Mouse (Mus musculus): Measurements from ENCODE around the gene Kalrn.

Kalrn gene

DNA sequence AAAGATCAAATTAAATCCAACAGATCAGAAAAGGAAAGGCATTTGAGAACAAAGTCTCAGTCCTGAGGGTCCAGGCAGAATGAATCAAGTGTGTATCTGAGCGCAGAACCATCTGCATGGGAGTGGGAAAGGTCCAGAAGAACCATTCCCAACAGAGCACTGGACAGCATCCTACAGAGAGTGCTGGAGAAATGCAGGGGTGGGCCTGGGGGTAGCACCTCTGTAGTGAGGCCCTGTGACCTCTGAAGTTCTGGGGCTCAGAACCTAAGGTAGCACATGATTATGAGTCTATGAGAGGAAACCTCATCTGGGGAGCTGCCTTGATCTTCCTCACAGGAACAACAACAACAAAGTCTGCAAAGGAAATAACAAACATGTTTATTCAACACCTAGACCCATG is 20.6 kb downstream of the Kalrn start:
- no peak for DNase-seq

DNA sequence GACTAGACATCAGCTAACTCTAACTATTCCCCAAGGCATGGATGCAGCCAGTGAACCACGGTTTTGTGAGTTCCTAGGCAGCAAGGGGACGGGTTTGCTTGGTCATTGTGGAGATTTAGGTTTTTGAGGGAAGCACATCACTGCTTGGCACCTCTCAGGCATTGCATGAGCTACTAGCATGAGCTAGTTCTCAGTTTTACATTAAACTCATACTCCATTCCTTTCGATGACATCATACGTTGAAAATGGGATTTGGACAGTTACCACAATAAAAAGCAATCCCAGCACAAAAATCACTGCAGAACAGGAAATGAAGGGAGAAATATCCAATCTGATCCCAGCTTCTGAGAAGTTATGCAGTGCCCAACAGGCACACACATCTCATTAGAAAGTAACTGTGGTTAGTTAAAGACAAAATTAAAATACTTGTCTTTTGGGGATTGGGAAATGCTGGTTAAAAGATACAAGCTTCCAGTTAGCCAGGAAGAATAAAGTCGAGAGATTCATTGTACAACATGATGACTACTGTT is 23.8 kb downstream of the Kalrn start:
- no peak for DNase-seq

DNA sequence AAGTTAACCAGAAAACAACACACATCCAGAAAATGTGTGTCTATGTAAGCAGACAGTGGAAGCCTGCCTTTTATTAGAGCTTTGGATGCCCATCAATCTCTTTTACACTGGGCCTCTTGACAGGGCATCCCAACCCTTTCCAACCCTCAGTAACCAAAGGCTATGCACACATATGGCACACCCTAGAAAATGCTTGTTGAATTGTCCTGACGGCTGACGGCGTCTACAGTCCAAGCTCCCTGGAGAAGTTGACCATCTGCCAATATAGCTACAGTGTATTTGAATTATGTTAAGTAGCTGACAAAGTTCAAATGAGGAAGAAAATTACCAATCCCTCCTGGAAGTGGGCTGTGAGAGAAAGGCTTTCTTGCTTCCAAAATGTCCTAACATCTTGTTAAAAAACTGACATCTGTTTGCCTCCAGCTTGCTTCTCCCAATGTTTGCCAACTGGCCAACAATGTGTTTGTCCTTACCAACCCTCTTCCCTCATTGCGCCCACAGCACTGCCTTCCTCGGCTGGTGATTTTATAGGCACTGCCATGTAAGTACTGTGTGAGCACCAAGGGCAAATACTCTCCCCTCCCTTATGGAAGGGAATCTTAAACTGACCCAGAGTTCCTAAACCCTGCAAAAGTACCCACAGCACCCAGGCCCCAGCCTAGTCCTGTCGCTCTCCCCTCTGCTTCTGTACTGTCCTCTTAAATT is 26.4 kb downstream of the Kalrn start:
- no peak for DNase-seq

DNA sequence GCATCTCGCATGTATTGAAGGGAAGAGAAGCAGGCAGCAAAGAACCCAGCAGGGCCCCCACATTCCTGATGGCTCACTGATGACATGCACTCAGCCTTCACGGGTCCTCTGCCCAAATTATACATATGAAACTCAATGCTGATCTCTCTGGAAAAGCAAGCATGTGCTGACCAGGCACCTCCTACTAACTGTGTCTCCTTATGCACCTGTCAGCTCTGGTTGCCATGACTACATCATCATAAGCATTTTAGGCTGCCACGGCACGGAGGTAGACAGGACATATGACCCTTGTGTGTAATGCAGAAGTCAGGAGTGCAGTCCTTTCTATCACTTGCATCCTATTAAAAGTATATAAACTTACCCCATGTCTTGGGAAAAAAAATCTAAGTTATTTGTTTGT is 29.6 kb downstream of the Kalrn start:
- no peak for DNase-seq

DNA sequence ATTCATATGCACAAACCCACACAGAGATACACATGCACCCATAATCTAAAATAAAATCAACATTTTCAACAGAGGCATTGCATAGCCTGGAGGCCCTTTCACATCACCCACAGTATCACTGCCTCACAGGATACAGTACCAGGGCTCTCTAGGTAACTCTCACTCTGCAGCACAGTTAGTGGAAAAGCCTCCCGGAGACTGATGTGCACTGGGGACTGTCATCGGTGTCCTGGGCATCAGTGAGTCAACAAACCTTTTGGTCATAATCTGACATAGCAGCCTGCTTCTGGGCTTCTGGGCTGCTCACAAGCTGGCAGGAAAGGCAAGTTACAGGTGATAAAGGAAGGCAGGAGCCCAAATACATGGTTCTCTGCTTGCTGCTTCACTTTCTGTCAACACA is 31.0 kb downstream of the Kalrn start:
- DNase-seq, result no peak

DNA sequence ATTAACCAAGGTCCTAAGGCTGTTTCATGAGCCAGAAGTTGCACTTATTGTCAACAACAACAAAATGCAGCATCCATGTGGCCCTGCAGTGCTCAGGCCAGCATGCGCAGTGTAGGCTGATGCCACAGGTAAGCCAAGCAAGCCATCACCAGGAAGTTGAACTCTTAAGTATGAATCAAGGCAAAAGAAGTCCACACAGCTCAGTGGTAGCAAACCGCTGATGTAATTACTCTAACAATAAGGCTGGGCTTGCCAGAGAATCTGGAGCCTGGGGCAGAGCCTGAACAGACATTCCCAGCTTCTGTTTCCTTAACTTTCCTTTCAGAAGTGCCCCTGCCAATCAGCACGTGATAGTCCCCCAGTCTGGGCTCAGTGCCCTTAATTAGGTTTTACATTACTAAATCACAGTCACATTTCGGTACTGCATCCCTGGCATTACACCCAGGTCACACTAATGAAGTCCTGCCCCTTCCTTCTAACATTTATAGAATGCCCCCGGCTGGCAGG is 34.6 kb downstream of the Kalrn start:
- no peak for DNase-seq

DNA sequence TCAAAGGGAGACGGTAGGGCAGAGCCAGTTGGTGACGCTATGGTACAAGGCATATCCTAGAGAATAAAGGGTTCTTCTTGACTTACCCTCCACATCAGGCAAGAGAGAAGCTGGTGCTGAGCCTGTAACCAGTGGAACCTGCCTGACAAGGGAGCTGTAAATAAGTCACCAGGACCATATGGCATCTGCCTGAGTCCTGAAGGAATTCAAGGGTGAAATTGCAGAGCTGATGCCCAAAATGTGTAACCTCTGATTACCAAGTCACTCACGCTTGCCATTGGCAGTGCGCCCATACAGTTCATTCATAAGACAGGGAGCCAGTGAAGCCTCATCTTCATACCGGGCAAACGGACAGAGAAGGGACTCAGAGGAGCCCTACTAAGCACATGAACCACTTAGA is 37.0 kb downstream of the Kalrn start:
- peak; percentile 73 to 74 for DNase-seq

DNA sequence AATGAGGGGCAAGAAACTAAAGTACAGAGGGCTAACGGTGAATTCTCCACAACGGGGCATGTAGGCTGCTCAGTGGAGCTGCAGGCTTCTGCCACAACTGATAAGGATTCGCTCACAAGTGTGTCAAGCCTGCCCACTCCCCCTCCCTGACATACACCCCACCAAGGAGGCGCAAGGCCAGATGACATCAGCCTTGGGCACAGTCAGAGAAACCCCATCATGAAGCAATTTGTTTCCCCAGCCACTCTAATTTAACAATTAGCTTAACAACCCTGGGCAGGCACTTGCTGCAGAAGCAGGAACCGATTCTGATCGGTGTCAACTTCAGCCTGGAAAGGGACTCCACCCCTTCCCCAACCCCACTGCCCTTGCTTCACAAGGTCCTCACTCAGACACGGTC is 38.2 kb downstream of the Kalrn start:
- DNase-seq, result peak in 1 of 2 experiments; percentile 13

DNA sequence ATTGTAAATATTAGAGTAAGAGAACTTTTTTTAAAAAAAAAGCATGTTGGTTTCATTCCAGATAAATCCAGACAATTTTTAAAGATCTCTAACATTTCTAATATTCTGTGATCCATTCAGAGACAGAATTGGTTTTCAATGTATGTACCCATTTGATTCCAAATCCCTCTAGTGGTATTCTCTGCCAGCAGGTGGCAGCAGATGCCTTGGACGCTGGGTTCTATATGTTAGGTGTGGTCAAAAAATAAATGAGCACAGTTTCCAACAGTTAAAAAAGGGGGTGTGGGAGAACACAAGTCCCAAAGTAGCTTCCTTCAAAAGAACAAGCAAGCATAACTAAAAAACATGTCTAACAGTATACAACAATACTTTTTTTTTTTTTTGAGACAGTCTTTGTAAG is 41.8 kb downstream of the Kalrn start:
- DNase-seq, result peak; percentile 43 to 52

DNA sequence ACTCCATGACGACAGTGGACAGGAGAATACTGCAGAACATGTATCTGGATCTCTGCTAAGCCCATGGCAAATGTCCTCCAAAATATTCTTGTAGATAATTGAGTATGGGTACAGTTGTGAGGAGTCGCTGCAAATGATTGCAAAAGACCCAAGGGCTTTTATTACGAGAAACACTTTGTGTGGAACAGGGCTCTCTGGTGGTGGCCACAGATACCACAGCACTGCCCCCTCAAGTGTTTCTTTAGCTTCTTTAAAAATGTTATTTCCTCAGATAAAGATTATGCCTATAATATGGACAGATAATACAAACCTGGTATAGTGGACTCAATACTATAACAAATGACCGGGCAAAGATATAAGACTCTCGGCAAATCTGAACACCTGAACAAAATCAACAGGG is 43.3 kb downstream of the Kalrn start:
- no peak for DNase-seq

DNA sequence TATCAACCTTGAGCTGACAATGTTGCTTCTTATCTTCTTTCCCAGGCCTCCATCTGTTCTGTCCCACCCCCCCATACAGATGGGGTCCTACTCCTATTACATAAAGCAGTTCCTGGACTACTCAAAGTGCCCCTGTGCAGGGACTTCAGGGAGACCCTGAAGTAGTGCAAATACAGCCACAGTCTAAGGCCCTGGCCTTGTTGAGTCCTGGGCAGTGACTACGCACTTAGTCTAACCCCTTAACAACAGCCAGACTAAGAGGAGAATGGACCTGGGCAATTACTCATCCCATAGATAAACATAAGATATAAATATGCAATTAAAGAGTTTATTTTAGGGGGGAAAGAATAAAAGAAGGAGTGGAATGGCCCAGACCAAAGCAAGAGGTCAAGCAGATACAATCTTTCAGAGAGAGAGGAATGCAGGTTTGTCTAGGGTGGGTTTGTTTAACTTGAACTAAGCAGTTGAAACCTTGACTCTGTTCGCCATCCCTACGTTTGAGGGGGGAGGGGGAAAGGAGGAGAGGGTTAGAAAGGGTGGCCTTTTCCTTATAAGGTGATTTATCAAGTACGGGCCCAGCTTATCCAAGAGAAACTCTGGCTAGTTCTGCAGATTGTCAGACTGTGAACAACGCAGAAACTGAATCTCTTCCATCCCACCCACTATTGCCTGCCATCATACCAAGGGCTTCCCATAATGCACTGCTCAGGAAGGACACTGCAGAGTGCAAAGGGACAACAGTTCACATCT is 44.9 kb downstream of the Kalrn start:
- no peak for DNase-seq

DNA sequence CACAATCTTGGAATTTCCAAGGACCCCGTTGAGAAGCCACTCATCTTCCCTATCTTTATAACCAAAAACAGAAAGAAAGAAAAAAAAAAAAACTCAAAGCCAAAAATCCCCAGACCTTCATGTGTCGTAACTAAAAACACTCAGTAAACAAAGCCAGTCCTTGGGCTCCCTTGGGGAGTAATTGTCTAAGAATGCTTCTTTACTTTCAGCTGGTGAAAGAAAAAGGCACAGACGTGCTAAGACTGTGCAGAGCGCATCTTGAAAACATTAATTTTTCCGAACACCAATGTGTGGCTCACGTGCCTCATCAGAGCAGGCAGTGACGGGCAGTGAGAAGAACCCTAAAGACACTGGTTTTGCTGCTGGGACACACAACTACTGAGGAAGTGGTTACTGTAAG is 47.0 kb downstream of the Kalrn start:
- DNase-seq, result no peak

DNA sequence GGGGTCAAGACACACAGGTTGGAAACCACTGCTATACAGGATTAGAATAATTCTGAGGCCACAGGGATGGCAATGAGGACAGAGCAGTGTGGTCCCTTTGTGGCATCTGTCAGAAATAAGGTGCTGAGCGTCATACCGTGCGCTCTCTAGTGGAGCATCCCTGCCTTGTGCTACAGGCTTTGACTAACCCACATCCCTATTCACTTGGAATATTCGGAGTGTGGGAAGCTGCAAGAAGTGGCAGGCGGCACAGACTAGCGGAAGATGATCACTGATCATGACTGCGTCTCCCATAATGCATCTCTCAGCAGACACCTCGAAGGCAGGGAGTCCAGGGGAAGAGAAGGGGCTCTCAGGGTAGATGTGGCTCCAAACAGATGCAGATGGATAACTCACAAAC is 47.5 kb downstream of the Kalrn start:
- no peak for DNase-seq

DNA sequence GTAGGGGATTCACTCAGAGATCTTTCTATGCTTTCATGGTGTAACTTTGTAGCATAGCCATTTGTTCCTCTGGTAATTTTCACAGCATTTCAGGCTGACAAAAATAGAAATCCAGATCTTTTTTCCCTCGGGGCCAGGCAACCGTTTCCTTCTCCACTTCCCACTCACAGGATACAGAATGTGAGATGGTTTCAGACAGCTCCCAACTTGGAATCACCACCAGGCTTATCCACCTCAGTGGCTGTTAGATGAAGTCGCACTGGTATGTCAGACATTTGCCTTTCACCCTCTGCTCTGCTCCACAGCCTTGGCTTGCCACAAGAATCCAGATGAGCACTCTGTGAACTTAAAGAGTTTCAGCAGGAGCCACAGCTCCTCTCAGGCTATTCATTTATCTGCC is 48.1 kb downstream of the Kalrn start:
- no peak for DNase-seq

DNA sequence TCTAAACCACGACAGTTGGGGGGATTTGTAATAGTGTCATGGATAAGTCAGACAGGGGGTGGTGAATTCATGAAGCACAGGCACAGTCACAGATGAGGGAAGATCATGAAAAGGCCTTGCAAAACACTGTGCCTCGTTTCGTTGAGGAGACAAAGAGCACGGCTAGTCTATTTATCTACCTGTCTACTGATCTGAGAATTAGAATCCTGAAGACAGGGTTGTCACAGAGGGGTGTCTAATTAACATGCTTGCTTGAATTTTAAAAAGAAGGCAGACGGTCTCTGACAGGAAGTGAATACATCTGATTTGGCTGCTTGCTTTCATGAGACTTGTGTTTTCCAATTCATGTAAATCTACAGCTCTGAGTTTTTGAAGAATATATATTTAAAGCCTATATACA is 52.3 kb downstream of the Kalrn start:
- DNase-seq, result no peak

DNA sequence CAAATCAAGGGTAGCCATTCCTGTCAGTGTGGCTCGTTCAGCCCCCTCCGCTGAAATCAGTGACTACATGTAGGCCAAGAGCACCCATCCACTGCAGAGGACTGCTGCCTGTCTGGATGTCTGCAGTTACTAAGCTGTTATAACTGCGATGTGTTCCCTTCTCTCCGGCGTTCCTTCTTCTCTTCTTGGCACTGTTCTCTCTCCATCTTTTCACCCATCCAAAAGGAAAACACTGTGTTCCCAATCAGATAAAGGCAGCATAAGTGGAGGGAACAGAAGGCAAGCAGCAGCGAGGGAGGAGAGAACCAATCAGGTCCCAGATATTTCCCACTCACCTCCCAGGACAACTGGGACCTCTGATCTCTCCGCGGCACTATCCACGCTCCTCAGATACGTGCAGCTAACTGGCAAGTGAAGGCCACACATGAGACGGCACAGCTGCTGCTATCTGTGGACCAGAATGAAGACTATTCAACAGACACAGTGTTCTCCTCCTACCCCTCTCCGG is 56.4 kb downstream of the Kalrn start:
- DNase-seq, result no peak

DNA sequence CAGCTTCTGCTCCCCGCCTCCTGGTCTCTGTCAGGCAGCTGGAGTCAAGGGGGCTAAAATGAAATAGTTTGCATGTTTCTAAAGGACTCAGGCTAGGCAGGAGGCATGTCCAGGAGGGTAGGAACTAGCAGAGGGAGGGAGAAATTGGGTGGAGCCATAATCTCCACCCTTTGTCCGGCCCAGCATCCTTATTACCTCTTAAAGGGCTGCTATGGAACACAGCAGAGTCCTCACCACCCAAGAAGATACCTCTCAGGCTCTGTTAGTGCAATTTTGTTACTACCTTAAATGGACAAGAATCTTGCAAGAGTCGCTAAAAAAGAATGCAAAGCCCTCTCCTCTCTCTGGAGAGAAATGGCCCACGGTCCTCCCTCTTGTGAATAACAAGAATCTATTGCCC is 57.8 kb downstream of the Kalrn start:
- no peak for DNase-seq

DNA sequence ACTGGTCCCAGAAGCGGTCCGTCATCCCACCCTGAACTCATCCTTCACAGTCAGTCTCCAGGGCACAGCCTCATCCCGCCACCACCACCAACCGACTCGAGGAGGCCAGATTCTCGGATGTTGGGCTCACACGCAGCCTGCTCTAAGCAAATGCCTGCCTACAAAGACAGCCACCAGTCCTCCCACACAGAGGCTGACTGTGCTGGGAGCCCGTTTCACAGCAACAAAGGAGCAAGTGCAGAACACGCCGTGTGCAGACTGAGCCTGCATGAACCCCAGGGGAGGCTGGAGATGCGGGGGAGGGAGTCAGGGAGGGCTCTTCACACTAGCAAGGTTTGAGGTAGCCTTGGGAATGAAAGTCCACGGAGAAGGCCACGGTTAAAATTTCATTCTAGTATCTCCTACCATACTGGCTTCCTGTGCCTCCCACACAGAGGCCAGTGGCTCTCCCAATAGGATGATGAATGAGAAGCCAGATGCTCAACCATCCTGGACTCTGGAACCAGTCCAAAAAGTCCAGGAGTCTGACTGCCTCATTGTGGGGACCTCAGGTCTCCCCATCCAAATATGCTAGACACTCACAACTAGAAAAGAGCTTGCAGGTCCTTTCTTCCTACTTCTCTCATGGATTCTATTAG is 59.3 kb downstream of the Kalrn start:
- no peak for DNase-seq

DNA sequence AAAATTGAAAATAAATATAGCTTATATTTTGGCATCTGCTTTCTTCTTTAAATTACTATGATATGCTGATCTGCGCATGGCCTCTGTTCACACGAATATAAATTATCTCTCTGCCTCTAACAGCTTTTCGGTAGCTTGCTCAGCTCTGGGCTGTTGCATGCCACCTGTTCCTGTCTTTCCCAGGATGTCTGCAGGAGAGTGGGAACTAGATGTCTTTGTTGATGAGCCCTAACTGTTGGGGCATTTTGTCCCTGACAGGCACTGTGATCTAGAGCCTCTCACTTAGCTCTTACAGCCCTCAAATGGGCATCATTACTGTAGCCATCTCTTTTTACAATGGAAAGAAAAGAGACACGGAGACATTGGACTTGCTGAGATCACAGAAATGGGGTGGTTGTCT is 61.0 kb downstream of the Kalrn start:
- no peak for DNase-seq

DNA sequence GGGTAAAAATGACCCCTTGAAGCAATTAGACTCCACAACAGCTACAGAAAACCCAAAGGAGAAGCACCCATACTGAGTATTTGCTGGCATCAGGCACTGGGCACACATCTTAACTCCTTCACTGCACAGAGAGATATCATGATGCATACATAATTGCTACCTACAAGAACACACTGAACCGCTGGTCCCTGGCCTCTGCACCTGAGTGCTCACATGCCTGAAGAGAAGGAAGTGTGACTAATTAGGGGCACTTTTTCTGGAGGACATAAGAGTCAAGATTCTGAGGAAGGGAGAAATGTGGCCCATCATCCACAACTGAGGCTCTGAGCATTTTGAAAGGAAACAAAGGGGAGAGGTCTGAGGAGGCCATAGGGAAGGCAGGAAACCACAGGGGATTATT is 65.2 kb downstream of the Kalrn start:
- DNase-seq, result no peak

DNA sequence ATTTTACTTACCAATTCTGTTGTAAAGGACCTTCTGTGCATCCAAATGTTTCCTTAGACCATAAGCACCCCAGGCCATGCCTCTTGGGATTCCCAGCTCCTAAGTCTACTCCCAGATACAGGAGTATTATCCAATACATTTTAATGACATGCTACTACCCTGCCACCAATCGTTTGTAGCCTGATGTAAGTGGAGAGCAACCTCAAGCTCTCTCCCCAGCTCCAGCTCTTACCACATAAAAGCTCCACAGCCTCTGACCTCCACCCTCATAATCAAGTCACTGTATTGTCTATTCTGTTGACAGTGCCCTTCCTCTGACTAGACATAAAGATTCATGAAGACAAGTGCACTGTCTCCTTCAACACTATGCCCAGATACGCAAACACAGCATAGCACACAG is 67.3 kb downstream of the Kalrn start:
- no peak for DNase-seq

DNA sequence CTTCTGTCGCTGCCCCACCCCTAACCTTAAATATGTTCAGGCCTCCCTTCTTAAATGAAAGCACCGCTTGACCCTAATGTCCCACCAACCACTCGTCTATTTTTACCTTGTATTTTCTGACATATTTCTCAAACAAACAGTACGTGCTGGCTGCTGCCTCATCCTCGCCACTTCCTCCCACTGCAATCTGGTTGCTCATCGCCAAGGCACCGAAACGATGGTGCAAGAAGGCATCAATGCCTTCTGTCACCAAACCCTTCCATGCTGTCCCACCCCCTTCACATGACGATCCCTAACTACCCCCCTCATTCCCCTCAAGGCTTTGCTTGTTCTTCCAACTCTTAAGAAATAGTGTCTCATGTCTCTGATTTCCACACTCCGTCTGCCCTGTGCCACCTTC is 69.1 kb downstream of the Kalrn start:
- DNase-seq, result no peak

DNA sequence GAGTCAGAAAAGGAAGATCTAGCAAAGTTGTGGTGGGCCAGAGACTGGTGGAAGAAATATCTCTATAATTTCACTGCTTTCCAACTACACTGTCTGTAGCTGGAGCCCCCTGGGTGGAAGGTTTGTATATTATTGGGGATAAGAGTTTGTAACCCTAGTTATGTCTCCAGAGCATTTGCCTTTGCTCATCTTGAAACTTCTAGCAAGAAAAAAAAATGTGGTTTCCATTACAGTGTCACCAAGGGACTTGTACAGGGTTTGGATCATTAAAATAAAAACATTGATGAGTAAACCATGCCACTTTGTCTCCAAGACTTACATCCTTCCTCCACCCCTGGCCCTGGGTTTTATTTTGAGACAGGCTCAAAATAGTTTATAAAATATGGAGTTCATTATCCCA is 71.2 kb downstream of the Kalrn start:
- DNase-seq, result no peak

DNA sequence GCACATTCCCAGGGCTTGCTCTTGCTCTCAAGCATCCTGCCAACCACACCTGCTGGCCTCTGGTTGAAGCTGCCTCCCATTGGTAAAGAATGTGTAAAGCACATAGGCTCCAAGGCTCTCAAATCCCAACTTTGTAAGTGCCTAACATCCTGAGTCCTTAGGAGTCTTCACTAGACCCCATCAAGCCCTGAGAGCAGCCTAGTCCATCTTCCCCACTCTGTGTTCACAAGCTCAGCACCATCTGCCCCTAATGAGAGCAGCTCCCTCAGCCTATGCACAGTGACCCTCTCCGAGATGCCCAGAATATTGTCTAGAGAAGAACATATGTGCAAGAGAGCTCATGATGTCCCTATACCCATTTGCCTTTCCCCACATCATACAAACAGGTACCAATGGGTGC is 78.6 kb downstream of the Kalrn start:
- no peak for DNase-seq

Measured in cerebellum, postnatal 36 days (tissue).